Mouse (Mus musculus): Measurements from ENCODE around the gene Lpgat1.
A peak's percentile ranks its signal among the peaks of the same experiment; 100 is the strongest.

Lpgat1 gene

GRCm38 (mm10) chr1:191717601-191718498 is at the start of gene Lpgat1:
Gene Lpgat1, plus strand, starts transcription at chr1:191717834.
- peak in 1 of 2 experiments; percentile 28 for DNase-seq (ENCODE audit: low read depth in 1 of 2, low spot score in 2 of 2)

GRCm38 (mm10) chr1:191668030-191668429 is 49.6 kb upstream of the Lpgat1 start:
- no peak for DNase-seq (ENCODE audit: low read depth in 1 of 2, low spot score in 2 of 2)

GRCm38 (mm10) chr1:191674071-191674470 is 43.6 kb upstream of the Lpgat1 start:
- no peak for DNase-seq (ENCODE audit: low read depth in 1 of 2, low spot score in 2 of 2)

- no peak for DNase-seq (ENCODE audit: low read depth in 1 of 2, low spot score in 2 of 2)
Observed at GRCm38 (mm10) chr1:191681633-191682032, 36.0 kb upstream of the Lpgat1 start.

GRCm38 (mm10) chr1:191687531-191687930 is 30.1 kb upstream of the Lpgat1 start:
- peak in 1 of 2 experiments; percentile 5 for DNase-seq (ENCODE audit: low read depth in 1 of 2, low spot score in 2 of 2)

GRCm38 (mm10) chr1:191693231-191693630 is 24.4 kb upstream of the Lpgat1 start:
- DNase-seq (ENCODE audit: low read depth in 1 of 2, low spot score in 2 of 2), result no peak

GRCm38 (mm10) chr1:191698253-191698795 is 19.3 kb upstream of the Lpgat1 start:
- DNase-seq (ENCODE audit: low read depth in 1 of 2, low spot score in 2 of 2), result no peak

GRCm38 (mm10) chr1:191704535-191704934 is 13.1 kb upstream of the Lpgat1 start:
- no peak for DNase-seq (ENCODE audit: low read depth in 1 of 2, low spot score in 2 of 2)

- DNase-seq (ENCODE audit: low read depth in 1 of 2, low spot score in 2 of 2), result no peak
Observed at GRCm38 (mm10) chr1:191706541-191707078, 11.0 kb upstream of the Lpgat1 start.

- no peak for DNase-seq (ENCODE audit: low read depth in 1 of 2, low spot score in 2 of 2)
Observed at GRCm38 (mm10) chr1:191709811-191710210, 7.8 kb upstream of the Lpgat1 start.

GRCm38 (mm10) chr1:191712224-191712838 is 5.3 kb upstream of the Lpgat1 start:
- DNase-seq (ENCODE audit: low read depth in 1 of 2, low spot score in 2 of 2), result no peak

- DNase-seq (ENCODE audit: low read depth in 1 of 2, low spot score in 2 of 2), result no peak
Observed at GRCm38 (mm10) chr1:191713813-191714212, 3.8 kb upstream of the Lpgat1 start.

GRCm38 (mm10) chr1:191715150-191715549 is 2.5 kb upstream of the Lpgat1 start:
- no peak for DNase-seq (ENCODE audit: low read depth in 1 of 2, low spot score in 2 of 2)

GRCm38 (mm10) chr1:191717141-191717540 is 493 bp upstream of the Lpgat1 start:
- no peak for DNase-seq (ENCODE audit: low read depth in 1 of 2, low spot score in 2 of 2)

- no peak for DNase-seq (ENCODE audit: low read depth in 1 of 2, low spot score in 2 of 2)
Observed at GRCm38 (mm10) chr1:191718522-191719281, 1.1 kb downstream of the Lpgat1 start.

GRCm38 (mm10) chr1:191719326-191719725 is 1.7 kb downstream of the Lpgat1 start:
- DNase-seq (ENCODE audit: low read depth in 1 of 2, low spot score in 2 of 2), result no peak

GRCm38 (mm10) chr1:191720419-191720818 is 2.8 kb downstream of the Lpgat1 start:
- DNase-seq (ENCODE audit: low read depth in 1 of 2, low spot score in 2 of 2), result no peak

- DNase-seq (ENCODE audit: low read depth in 1 of 2, low spot score in 2 of 2), result no peak
Observed at GRCm38 (mm10) chr1:191722706-191723105, 5.1 kb downstream of the Lpgat1 start.

GRCm38 (mm10) chr1:191723675-191724074 is 6.0 kb downstream of the Lpgat1 start:
- DNase-seq (ENCODE audit: low read depth in 1 of 2, low spot score in 2 of 2), result no peak

- no peak for DNase-seq (ENCODE audit: low read depth in 1 of 2, low spot score in 2 of 2)
Observed at GRCm38 (mm10) chr1:191724385-191725061, 6.9 kb downstream of the Lpgat1 start.
